Mouse (Mus musculus): ENCODE results near the gene Lrp10. TPM values are rescaled to one million over a fixed set of nuclear protein-coding genes. Genes with fewer than 3 reads are reported as not detected.

Gene Lrp10
- total RNA-seq, 2 experiments from 2014 or later, result 87.9 to 91.3 TPM

DNA sequence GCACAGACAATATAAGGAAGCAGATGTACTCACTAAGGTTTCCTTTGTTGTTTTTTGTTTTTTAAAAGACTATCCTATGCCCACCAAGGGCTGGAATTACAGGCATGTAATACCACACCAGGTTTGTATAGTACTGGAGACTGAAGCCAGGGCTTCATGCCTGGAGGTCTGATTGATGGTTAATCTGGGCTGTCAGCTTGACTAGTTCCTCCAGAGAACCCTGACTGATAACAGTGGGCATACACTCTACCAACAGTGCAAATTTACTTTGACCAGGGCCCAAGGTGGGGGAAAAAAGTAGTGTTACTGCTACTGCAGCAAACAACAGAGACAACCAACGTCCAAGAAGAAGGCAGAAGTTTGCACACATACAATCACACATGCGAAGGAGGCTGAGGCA is 7.5 kb downstream of the Lrp10 start:
- DNase-seq, result no peak
- intact Hi-C loops (cut with DNase I), result no loop called here

DNA sequence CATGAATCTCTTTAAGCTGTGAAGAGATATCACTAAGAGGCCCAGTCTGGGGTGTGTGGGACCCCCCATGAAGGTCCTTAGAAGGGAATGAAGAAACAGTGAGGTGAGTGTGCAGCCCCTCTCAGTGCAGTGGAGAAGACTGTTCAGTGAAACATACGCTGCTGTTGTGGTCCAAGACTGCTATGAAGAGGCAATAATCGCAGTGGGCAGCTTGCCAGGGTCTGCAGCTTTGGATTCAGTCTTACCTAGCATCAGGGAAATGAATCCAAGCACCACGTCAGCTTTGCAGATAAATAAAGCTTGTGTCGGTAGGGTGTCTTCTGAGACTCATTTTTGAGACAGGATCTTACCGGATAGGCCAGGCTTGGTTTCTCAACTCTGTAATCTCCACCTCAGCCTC is 8.7 kb downstream of the Lrp10 start:
- DNase-seq, result peak in 1 of 2 experiments; percentile 41
- intact Hi-C loops (cut with DNase I), result no loop called here

DNA sequence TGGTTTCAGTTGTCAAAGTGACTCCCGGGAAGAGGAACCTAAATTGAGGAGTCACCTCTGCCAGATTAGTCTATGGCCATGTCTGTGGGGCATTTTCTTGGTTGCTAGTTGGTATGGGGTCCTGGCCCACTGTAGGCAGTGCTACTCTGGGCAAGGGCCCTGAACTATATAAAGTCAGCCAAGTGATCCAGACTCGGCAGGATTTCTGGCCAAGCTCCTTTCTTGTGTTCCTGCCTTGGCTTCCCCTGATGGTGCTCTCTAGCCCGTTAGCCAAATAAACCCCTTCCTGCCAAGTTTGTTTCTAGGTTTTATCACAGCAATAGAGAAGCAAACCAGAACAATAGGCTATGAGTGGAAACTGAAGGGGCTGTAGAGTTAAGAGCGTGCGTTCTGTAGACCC is 10.8 kb downstream of the Lrp10 start:
- intact Hi-C loops (cut with DNase I), result no loop called here
- no peak for DNase-seq

DNA sequence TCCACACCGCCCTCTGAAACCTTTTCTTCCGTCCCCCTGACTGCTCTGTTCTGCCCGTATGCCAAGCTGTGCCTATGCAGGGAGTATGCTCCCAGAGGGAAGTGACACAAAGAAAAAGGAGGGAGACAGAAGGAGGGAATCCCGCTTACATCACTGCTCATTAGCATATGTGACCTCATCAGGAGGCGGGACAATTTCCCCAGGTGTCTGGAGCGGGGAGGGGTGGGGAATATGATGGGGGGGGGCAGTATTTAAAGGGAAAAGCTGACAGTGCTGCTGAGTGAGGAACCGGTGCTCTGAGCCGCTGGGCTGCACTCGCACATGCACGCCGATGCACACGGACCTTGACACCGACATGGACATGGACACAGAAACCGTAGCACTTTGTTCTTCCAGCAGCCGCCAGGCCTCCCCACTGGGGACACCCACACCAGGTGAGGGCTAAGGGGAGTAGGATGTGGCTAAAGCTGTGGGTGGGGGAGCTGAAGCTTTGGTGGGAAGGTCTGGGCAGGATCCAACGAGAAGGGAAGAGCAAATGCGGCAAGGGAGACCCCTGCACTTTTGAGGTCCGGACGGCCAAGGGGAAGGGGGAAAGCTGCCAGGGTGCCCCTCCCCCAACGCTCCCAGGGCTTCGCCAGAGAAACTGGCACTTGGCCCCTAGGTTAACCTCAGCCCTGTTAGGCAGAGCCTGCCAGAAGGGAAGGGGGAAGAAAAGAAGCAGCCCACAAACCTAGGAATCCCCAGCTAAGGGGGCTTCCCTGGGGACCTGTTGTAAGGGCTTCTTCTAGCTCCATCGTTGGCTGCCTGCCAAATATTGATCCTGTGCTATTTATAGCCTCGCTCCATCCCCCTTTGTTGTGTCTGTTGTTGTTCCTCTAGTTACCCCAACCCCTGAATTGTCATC is 12.3 kb downstream of the Lrp10 start, which contains the start of gene Rem2:
TSS of gene Rem2 (plus strand) at position 160 of the 904 bp plus-strand sequence.
- peak in 1 of 2 experiments; percentile 48 for DNase-seq
- intact Hi-C loops (cut with DNase I), result no loop called here

DNA sequence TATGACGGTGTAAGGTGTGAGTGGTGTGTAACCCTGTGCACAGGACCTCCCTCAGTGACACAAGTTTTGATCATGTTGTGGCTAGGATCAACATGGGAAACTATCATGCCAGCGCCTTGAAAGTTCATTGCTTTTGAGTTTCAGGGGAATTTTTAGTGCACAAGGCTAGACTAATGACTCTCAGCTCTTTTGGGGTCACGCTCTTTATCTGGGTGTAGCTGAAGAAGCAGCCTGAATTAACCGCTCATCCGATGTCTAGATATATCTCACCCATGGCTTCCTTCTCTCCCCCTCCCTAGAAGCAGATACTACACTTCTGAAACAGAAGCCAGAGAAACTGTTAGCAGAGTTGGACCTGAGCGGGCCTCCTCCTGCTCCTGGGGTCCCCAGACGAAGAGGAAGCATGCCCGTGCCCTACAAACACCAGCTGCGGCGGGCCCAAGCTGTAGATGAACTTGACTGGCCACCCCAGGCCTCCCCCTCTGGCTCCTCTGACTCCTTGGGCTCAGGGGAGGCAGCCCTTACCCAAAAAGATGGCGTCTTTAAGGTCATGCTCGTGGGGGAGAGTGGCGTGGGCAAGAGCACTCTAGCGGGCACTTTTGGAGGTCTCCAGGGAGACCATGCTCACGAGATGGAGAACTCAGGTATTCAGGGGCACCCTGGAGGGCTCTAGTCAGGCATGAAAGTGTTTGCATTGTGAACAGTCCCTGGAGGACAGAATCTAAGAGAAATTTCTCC is 13.4 kb downstream of the Lrp10 start:
- intact Hi-C loops (cut with DNase I), result no loop called here
- DNase-seq, result no peak

DNA sequence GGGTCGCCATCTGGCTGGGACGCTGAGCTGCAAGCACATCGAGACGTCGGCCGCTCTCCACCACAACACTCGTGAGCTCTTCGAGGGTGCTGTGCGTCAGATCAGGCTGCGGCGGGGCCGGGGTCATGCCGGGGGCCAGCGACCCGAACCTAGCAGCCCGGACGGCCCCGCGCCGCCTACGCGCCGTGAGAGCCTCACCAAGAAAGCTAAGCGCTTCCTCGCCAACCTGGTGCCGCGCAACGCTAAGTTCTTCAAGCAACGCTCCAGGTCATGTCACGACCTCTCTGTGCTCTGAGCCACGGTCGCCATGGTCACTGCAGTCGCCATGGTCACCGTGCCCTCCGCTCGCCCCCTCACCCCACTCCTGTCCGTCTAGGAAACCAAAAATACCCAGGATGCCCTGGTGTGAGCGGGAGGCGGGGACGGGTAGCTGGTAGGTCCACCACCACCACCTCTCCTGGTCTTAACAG is 15.5 kb downstream of the Lrp10 start:
- DNase-seq, result peak in 1 of 2 experiments; percentile 53
- intact Hi-C loops (cut with DNase I), result no loop called here

DNA sequence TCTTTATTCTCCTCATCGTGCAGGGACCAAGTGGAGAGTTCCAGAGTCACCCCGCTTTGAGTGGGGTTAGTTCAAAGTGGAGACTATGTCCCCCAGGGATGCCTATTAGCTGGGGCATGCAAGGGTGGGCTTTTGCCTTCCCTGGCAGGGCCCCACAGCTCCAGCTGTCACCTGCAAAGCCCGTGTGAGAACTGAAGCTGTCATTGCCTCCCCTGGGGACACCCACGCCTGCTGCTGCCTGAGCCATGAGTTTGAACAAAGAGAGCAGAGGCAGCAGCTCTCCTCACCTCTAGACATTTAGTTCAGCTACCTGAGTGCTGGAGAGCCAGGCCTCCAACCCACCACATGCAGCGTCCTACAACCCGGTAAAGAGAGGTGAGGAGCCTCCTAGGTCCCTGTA is 16.7 kb downstream of the Lrp10 start:
- no peak for DNase-seq
- intact Hi-C loops (cut with DNase I), result no loop called here

DNA sequence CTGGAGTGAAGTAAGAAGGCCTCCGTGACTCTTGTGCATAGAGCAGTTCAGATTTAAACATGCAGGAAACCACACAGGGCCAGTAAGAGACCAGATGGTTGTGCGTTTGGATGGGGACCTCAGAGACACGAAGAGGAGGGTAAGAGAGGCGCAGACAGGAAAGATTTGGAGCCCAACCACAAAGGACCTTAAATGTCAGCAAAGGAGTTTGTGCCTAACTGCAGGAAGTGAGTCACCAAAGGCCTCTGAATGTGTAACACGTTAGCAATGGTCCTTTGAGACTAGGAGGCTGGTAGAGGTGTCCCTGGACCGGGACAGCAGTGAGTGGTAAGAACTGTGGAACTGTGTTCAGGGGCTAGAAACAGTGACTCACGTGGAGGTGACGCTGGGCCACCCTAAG is 17.5 kb downstream of the Lrp10 start:
- no peak for DNase-seq
- intact Hi-C loops (cut with DNase I), result no loop called here

DNA sequence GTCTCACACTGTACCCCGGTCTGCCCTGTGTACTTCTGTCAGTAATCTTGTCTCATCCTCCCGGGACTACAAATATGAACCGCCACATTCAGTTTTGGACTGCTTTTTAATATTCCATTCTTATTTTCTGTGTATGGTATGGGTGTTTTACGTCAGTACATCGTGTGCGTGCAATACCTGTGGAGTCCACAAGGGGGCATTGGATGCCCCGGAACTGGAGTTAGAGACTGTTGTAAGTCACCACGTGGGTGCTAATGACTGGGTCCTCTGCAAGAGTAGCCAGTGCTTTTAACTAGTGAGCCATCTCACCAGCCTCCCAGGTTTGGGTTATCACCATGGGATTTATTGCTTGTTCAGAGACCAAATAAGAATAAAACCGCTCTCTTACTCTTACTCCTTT is 18.6 kb downstream of the Lrp10 start:
- intact Hi-C loops (cut with DNase I), result no loop called here
- DNase-seq, result peak in 1 of 2 experiments; percentile 47

DNA sequence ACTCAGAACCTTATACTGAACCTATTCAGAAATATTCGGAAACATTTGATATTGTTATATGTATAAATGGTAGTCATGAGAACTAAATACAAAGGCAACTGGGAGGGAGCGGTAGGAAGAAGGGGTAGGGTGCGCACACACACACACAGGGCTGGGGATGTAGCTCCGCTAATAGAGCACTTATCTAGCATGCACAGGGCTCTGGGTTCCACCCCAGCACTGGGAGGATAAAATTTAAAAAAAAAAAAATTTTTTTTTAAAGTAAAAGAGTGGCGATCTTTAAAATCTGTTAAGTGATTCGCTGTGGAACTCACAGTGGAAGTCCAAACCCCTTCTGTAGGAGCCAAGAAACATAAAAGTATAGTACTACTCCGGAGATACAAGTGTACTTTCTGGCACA is 22.0 kb downstream of the Lrp10 start:
- no peak for DNase-seq
- intact Hi-C loops (cut with DNase I), result no loop called here

DNA sequence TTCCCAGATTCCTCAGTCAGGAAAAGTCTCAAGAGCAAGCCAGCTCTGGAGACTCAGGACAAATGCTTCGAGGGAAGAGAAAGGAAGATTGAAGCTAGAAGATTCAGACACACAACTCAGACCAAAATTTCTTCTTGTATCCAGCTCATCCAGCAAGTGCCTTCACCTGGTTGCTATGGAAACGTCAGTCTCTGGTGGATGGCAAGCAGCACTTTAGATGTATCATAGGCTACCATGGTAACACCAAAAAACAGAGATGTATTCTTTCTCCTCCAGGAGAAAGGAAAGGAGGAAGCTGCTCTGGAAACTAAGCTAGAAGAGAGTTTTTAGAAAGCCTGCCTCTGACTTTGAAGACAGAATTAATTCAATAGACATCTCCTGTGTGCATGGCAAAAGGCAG is 23.8 kb downstream of the Lrp10 start:
- intact Hi-C loops (cut with DNase I), result no loop called here
- DNase-seq, result no peak

DNA sequence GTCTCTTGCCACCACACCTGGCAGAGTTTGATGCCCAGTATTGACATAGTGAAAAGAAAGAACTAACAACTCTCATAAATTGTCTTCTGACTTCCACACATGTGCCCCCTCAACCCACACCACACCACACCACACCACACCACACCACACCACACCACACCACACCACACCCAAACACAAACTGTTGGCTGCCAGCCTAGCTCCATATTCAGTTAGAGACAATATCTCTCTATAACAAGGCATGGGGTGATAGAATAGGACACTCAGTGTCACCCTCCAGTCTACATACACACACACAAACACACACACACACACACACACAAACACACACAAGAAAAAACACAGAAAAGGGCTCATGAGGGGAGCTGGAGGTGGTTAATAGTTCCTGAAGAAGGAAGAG is 24.4 kb downstream of the Lrp10 start:
- intact Hi-C loops (cut with DNase I), result no loop called here
- no peak for DNase-seq

DNA sequence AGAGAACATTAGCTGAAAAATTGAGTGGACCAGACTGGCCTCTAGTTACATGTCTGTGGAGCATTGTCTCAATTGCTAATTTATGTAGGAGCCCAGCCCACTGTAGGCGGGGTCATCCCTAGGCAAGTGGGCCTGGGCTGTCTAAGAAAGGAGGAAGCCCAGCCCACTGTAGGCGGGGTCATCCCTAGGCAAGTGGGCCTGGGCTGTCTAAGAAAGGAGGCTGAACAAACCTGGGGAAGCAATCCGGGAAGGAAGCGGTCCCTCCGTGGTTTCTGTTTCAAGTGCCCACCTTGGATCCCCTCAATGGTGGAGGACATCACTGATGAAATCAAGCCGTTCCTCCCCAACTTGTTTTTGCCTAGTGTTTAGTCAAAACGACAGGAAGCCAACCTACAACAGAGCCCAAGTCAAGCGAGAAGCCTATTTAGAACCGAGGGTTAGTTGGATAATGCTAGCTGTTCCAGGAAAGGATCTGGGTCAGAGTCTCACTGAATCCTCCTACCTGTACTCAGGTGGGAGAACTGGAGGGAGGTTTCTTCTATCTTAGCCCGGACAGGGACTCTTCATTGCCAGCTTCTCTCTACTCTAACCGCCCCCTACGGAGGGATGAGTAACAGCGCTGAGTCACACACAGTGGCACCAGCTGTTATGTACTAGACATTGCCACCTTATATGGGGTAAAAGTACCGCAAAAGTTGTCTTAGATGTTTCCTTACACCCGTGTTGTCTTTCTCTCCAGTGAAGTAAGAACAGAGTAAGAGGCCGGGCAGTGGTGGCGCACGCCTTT is 28.6 kb downstream of the Lrp10 start:
- DNase-seq, result no peak
- intact Hi-C loops (cut with DNase I), result loop anchor here (5.0 kb wide), 1 partner anchor 430 kb away; no protein-coding TSS in a partner anchor

DNA sequence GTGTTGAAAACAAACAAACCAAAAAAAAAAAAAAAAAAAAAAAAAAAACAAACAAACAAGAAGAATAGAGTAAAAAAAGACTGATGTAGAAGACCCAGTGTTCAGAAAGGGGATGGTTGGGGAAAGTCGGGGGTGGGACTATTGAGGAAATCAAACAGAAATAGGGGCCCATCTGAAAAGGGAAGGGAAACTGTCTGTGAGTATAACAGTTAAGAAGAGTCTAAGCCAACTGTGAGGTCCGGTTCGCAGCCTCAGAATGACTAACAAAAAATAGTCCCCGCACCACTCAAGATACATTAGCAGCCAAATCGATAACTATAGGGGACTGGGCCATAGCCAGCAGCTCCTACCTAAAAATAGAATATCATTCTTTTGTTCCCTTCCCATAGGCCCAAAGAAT is 29.3 kb downstream of the Lrp10 start:
- intact Hi-C loops (cut with DNase I), result loop anchor here (5.0 kb wide), 1 partner anchor 431 kb away; no protein-coding TSS in a partner anchor

DNA sequence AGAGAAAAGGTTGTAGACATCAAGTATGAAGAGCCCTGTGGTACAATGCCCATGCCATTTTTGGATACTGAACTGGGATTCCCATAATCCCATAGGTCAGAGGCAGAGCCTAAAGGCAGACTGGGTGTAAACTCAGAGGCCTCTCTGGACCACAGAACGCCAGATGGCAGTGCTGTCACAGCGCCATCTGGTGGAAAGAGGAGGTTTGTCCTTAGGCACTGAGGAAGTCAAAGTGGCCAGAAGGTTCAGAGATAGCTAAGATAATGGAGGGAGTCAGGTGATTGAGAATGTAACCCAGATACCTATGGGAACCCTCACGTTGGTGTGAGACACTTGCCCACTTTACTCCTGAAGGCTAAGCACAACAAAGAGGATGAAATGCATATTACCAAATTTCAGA is 30.3 kb downstream of the Lrp10 start:
- peak; percentile 61 to 77 for DNase-seq
- intact Hi-C loops (cut with DNase I), result loop anchor here (1.0 to 5.0 kb wide), 3 partner anchors 30 to 432 kb away; partner anchors contain the start of gene Lrp10

More for the DNA sequence above, 29.3 kb downstream of the Lrp10 start:
- no peak for DNase-seq

DNA sequence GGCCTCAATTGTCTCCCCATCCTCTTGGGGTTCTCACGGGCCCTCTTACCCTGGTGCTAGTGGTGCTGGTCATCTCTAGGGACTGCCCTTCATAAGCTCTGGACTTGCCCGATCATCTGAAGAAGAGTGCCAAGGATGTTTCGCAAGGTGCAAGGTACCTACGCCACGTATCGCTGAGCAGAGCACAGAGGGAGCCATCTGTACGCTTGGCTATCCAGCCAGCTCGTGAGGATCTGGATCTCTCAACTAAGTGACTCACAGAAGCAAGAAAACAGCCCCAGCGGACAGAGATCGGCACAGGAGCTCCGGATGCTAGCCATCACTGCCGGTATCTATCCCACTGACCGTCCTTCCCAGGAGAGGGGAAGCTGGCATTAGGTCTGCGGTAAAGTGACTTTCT is 32.8 kb downstream of the Lrp10 start:
- DNase-seq, result no peak
- intact Hi-C loops (cut with DNase I), result no loop called here

DNA sequence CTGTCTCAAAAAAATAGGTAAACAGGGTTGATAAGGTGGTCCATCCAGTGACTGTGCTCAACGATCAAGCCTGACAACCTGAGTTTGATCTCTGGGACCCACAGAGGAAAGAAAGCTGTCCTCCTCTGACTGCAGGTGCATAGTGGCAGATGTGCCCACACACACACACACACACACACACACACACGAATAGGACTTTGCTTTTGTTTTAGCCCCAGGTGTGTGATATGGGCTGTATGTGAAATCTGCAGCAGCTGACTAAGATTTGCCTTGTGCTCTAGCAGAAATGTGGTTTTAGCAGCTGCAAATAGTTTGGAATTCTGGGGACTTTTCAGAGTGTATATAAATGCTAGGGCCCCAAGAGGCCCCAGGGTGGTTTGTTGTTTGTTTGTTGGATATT is 35.4 kb downstream of the Lrp10 start:
- no peak for DNase-seq
- intact Hi-C loops (cut with DNase I), result no loop called here

DNA sequence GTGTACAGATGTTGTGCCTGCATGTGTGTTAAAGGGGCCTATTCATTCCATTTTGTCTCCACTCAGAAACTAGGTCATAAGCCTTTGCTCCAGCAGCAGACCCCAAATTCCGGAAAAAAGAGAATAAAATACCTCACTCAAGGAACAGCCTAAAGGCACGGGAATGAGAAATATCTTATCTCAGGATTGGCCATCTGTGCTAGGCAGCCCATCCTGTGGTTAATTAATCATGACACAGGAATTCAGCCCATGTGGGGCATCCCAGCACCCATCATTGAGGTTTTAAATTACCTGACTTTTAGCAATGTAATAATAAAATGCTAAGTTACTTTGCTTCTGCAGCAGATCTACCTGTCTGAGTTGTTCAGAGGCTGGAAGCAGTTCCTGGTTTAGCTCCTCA is 37.4 kb downstream of the Lrp10 start:
- no peak for DNase-seq
- intact Hi-C loops (cut with DNase I), result no loop called here

DNA sequence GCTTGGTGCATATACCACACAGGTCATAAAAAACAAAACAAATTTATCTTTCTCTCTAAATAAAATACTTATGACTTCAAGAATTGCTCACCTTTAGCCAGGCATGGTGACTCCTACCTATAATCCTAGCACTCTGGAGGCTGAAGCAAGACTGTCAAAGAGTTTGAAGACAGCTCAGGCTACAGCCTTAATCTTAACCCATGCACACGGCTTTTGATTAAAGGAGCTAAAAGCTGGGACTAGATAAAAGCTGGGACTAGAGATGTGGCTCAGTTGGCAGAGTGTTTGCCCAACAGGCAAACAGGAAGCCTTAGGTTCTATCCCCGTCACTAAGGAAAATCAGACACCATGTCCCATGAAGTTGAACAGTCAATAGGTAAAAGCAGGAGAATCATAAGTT is 39.2 kb downstream of the Lrp10 start:
- intact Hi-C loops (cut with DNase I), result no loop called here
- DNase-seq, result no peak

DNA sequence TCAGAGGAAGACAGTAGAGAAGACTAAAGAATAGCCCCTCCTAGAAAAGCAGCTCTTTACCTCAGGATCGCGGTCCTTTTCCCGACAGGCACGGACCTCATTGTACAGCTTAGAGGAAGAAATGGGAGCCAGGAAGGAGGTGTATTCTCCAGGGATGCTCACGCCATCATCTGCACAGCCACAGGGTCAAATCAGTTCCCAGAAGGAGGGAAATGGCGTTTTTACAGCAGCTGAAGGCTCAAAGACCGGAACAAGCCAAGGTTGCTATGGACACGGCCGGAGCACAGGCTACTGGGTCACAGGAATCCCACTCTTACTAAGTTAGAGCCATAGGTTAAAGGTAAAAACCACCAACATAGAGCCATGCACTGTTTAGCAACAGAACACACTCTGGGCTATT is 45.8 kb downstream of the Lrp10 start:
- DNase-seq, result no peak
- intact Hi-C loops (cut with DNase I), result no loop called here
